Mouse (Mus musculus): Measurements from ENCODE around the gene Gja4. TPM values are rescaled to one million over a fixed set of nuclear protein-coding genes. Genes with fewer than 3 reads are reported as not detected.

Gene Gja4
- polyA plus RNA-seq, 1 experiment, result not detected

- no peak for TF ChIP-seq POLR2A (IDR thresholded peaks at IDR 0.05; ENCODE audit: low read depth, low read length)
- no peak for TF ChIP-seq CTCF (IDR thresholded peaks at IDR 0.05; ENCODE audit: borderline replicate concordance, insufficient read depth, low read length)
- H3K27ac ChIP-seq (ENCODE audit: insufficient read depth, low read length), result no peak overlapping the region
- no peaks in the 10 kb centered on the region for H3K4me1 ChIP-seq (ENCODE audit: control insufficient read depth, insufficient read depth, low read length)
- H3K4me3 ChIP-seq (ENCODE audit: insufficient read depth, low read length), result no peak overlapping the region
These were observed 52.2 kb downstream of the Gja4 start for GRCm38 (mm10) chr4:127261601-127262000.

Other genes with a start within 250 kb of the Gja4 start
- 21.7 and 28.0 TPM in 2 replicates for gene Zmym6, start 236.7 kb downstream of the Gja4 start, polyA plus RNA-seq (2011; ENCODE audit: insufficient read length, low read depth, missing spikeins)
- gene Tmem35b, start 190.3 kb downstream of the Gja4 start, polyA plus RNA-seq (2011; ENCODE audit: insufficient read length, low read depth, missing spikeins), result 5.2 and 7.3 TPM in 2 replicates
- 0.17 TPM in 1 of 2 replicates, not detected in the other for gene Dlgap3, start 144.8 kb downstream of the Gja4 start, polyA plus RNA-seq (2011; ENCODE audit: insufficient read length, low read depth, missing spikeins)
- 18.1 and 23.9 TPM in 2 replicates for gene Smim12, start 70.3 kb downstream of the Gja4 start, polyA plus RNA-seq (2011; ENCODE audit: insufficient read length, low read depth, missing spikeins)
- gene Gjb3, start 16.8 kb upstream of the Gja4 start, polyA plus RNA-seq (2011; ENCODE audit: insufficient read length, low read depth, missing spikeins), result 6.6 and 14.0 TPM in 2 replicates
- gene Gjb4, start 40.0 kb upstream of the Gja4 start, polyA plus RNA-seq (2011; ENCODE audit: insufficient read length, low read depth, missing spikeins), result 0.35 and 2.2 TPM in 2 replicates
- 2.0 and 4.0 TPM in 2 replicates for gene Gjb5, start 44.1 kb upstream of the Gja4 start, polyA plus RNA-seq (2011; ENCODE audit: insufficient read length, low read depth, missing spikeins)

Data from embryonic fibroblast, embryonic 13.5 days (primary cell).